Mouse (Mus musculus) liver, embryonic 14.5 days (tissue): Measurements from ENCODE around the gene Hoxb5. TPM values are rescaled to one million over a fixed set of nuclear protein-coding genes. Genes with fewer than 3 reads are reported as not detected.

Experiments used
- ATAC-seq: fragments of 200-750 bp; cut with Nextera tagmentation; 2 replicates; pipeline ENCODE4 v1.8.0; 2017; ENCODE audit warnings: moderate number of reproducible peaks, mild to moderate bottlenecking, moderate library complexity; ENCODE audit not compliant: insufficient read depth
- DNase-seq, 3 experiments: peaks; one replicate each; pipeline ENCODE4 v3.0.0-alpha.2; 2012 to 2013; ENCODE audit warnings: low read depth in 3 of 3, low spot score in 3 of 3
- H3K27ac ChIP-seq: fragments of 300-500 bp; sonication (generic); 2 replicates; pipeline ENCODE4 v1.5.1; 2014; ENCODE audit warnings: moderate library complexity, mild to moderate bottlenecking, control low read depth, inconsistent platforms
- H3K27me3 ChIP-seq: fragments of 300-500 bp; sonication (generic); 2 replicates; pipeline ENCODE4 v1.6.1; 2014; ENCODE audit warnings: mild to moderate bottlenecking, low read length, moderate library complexity; ENCODE audit not compliant: control insufficient read depth, insufficient read depth
- H3K36me3 ChIP-seq: fragments of 300-500 bp; sonication (generic); replicated peaks from 2 replicates; pipeline ENCODE4 v1.6.1; 2014; ENCODE audit warnings: low read depth; ENCODE audit not compliant: control insufficient read depth, insufficient read depth
- H3K4me1 ChIP-seq, 2 experiments: fragments of 200-500 bp in 1 of 2; fragments of 300-500 bp in 1 of 2; sonication (generic) in 1 of 2; replicated peaks; 2 replicates each; pipeline ENCODE4 v1.6.1; 2012 to 2014; ENCODE audit warnings: antibody characterized with exemption in 1 of 2, inconsistent platforms in 1 of 2, low read length in 1 of 2; ENCODE audit not compliant: control insufficient read depth in 2 of 2, insufficient read depth in 2 of 2
- H3K4me2 ChIP-seq: fragments of 300-500 bp; sonication (generic); 2 replicates; pipeline ENCODE4 v1.6.1; 2014; ENCODE audit warnings: low read depth, mild to moderate bottlenecking, control low read depth, moderate library complexity
- H3K4me3 ChIP-seq, 2 experiments: fragments of 200-500 bp in 1 of 2; fragments of 300-500 bp in 1 of 2; sonication (generic) in 1 of 2; 2 replicates each; pipeline ENCODE4 v1.5.1; 2012 to 2014; ENCODE audit warnings: low read depth in 2 of 2, low read length in 2 of 2, mild to moderate bottlenecking in 2 of 2, control low read depth in 1 of 2, inconsistent platforms in 1 of 2, moderate library complexity in 1 of 2; ENCODE audit not compliant: insufficient read depth in 1 of 2
- H3K9ac ChIP-seq: fragments of 300-500 bp; sonication (generic); replicated peaks from 2 replicates; pipeline ENCODE4 v1.6.1; 2014; ENCODE audit warnings: mild to moderate bottlenecking, control low read depth, moderate library complexity
- H3K9me3 ChIP-seq: fragments of 300-500 bp; sonication (generic); 2 replicates; pipeline ENCODE4 v1.6.1; 2016; ENCODE audit warnings: low read length, mixed read lengths; ENCODE audit not compliant: control insufficient read depth
- CTCF ChIP-seq: IDR thresholded peaks from 2 replicates; pipeline ENCODE4 v1.5.1; 2016; ENCODE audit warnings: antibody characterized with exemption, low read depth, control low read depth
- EP300 ChIP-seq: IDR thresholded peaks from 2 replicates; pipeline ENCODE4 v1.6.1; 2016; ENCODE audit warnings: antibody characterized with exemption, low read depth
- WGBS: fragments of 180-500 bp; shearing (Covaris S2); extraction: QIAGEN DNeasy Blood & Tissue Kit; methylation state at CpG from one replicate; pipeline ENCODE4 v1.1.7; 2014; ENCODE audit not compliant: insufficient replicate concordance; 5-methylcytosine and 5-hydroxymethylcytosine counted together
- polyA plus RNA-seq, 2 experiments: library from polyadenylated mRNA; depleted of rRNA in 1 of 2; stranded (reverse) in 1 of 2; unstranded in 1 of 2; fragments of >200 nt; fragmentation: Nextera tagmentation in 1 of 2; extraction: Ambion mirVana in 1 of 2; gene quantifications; 2 replicates each; pipeline versions ENCODE4 v1.2.1 to v1.2.3; 2012 to 2014

Gene Hoxb5
- polyA plus RNA-seq, 2 experiments: 0.06 to 0.23 TPM

DNA sequence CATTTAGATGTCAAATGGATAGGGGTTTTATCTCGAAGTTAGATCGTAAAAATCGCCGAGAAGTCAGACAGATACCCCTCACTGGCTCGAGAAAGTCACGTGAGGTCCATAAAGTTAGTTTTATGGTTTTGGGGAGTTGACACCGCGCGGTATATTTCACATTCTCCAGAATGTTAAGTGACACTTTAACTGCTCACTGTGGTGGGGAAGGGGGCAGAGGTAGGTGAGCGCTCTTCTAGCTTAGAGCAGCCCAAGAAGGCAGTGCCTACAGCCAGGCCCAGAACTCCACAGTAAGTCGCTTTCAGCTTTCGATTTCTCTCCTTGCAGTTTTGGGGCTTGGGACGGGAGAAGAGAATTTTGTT, 3.8 kb downstream of the Hoxb5 start:
- Histone ChIP-seq H3K4me1 (no peaks in the 10 kb centered on the region), H3K27ac (no peak overlapping the region), H3K9me3 (no peaks in the 10 kb centered on the region), H3K9ac (no peak overlapping the region), H3K27me3 (peaks cover 95% of the 10 kb centered on the region), H3K4me2 (no peak overlapping the region), H3K4me3 (no peak overlapping the region), H3K36me3 (no peaks in the 10 kb centered on the region)
- no peak for TF ChIP-seq CTCF
- no peak for TF ChIP-seq EP300
- ATAC-seq: no peak
- no peak for DNase-seq
- WGBS: 16% methylated on average over 13 of the region's 13 CpGs

DNA sequence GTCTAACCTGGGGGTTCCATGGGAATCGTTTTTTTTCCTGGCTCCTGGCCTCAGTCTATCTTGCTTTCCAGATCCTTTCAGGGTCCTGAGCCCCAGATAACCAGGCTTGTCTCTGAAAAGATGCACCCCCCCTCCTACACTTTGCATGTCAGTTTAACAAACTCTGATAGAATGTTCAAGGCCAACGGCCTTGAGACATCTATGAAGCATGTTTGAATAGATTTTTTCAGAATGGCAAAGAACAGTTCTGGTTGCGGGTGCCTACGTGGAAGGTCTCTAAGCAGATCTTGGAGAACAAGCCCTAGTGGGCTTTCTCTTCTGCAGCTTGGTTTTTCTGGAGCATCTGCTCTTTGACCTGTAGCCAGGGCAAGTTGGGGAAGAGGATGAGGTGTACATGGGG, 5.6 kb downstream of the Hoxb5 start:
- Histone ChIP-seq H3K4me2 (no peak overlapping the region), H3K36me3 (no peaks in the 10 kb centered on the region), H3K9ac (no peak overlapping the region), H3K4me1 (no peaks in the 10 kb centered on the region), H3K27ac (no peak overlapping the region), H3K27me3 (peaks cover 95% of the 10 kb centered on the region), H3K4me3 (no peak overlapping the region), H3K9me3 (no peaks in the 10 kb centered on the region)
- no peak for TF ChIP-seq CTCF
- no peak for TF ChIP-seq EP300
- DNase-seq: no peak
- 44% methylated on average over 4 of the region's 4 CpGs for WGBS
- no peak for ATAC-seq

DNA sequence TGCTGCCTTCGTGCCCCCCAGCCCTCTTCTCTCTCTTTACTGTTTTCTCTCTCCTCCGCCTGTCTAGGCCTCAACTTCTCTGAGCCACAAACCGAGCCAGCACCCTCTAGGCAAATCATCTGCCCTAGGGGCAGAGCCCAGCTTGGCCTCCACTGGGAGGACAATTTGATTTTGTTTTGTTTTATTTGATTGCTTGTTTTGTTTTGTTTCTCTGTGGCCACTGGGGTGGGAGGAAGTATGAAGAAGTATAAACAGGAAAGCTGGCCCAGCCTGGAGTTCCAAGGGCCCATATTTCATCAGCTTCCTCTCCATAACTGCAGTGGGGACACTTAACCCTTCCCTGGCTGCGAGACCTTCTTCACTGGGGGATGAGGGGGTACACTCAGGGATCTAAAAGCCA, 6.2 kb downstream of the Hoxb5 start:
- Histone ChIP-seq H3K9me3 (no peaks in the 10 kb centered on the region), H3K4me3 (no peak overlapping the region), H3K27me3 (peaks cover 95% of the 10 kb centered on the region), H3K4me2 (no peak overlapping the region), H3K27ac (no peak overlapping the region), H3K4me1 (no peaks in the 10 kb centered on the region), H3K9ac (no peak overlapping the region), H3K36me3 (no peaks in the 10 kb centered on the region)
- TF ChIP-seq EP300 (no peak), CTCF (no peak)
- DNase-seq (no peak), ATAC-seq (no peak)
- WGBS: 18% methylated on average over 4 of the region's 4 CpGs

DNA sequence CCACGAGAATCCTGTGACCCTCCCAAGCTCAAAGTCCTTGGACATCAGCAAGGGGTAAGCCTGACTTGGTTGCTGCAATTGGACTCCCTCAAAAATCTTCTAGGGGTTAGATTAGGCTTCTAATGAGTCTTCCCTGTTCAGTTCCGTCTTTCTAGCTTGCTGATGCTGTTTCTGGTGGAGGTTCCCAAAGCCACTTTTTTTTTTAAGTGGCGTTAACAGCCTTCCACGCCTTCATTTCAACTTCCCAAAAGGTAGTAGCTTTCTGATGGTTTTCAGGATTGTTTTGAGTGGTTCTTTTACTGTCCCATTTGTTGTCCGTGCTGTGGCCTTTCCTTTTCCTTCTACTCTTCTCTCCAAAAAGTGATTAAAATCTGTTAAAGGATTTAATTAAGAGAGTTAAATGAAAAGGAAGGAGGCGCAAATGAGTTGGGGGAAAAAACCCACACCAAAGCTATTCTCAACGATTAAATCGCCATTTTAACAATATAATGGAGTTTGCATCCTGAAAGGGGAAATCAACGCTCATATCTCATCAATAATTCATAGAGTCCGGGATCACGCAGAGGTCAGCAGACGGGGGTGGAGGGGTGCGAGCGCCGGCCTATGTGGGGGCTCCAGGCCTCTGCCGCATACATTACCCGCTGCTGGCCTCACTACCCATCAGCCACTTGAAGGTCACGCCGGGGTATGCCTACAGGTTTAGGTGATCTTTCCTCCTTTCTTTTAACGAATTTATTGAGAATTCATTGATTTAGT, 7.2 kb downstream of the Hoxb5 start:
- no peak for DNase-seq
- Histone ChIP-seq H3K36me3 (no peaks in the 10 kb centered on the region), H3K4me2 (no peak overlapping the region; the same call in 1 of the 2 replicates), H3K9me3 (no peaks in the 10 kb centered on the region), H3K4me3 (no peak overlapping the region), H3K4me1 (no peaks in the 10 kb centered on the region), H3K9ac (no peak overlapping the region), H3K27me3 (peaks cover 95% of the 10 kb centered on the region), H3K27ac (no peak overlapping the region)
- ATAC-seq: no peak
- TF ChIP-seq EP300: no peak
- no peak for TF ChIP-seq CTCF
- 24% methylated on average over 20 of the region's 20 CpGs for WGBS

DNA sequence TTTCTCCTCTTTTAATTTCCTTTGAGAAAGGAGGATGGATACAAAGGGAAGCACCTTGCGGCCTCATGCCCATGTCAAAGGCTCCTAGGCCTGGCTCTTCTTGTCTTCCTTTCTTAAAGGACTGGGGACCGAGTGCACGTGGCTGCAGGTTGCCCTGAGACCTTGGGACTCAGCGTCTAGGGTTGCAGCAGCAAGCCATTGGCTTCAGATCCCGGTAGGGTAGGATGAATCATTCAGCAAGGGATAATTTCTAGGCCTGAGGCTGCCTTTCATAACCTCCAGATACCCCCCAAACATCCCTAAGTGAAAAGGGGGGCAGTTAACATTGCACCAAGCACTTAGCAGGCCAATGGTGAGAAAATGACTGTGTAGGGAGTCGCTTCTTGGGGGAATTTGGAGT, 8.0 kb downstream of the Hoxb5 start:
- DNase-seq (no peak), ATAC-seq (no peak)
- peak overlapping the region; percentile 37 for H3K4me2 ChIP-seq
- TF ChIP-seq EP300: no peak
- no peak for TF ChIP-seq CTCF
- H3K4me3 ChIP-seq: peak overlapping the region in 1 of 2 experiments; percentile 26; a peak in 2 of 4 replicates
- H3K9ac ChIP-seq: no peak overlapping the region
- WGBS: 10% methylated on average over 6 of the region's 6 CpGs
- no peak overlapping the region for H3K27ac ChIP-seq
- H3K9me3 ChIP-seq: no peaks in the 10 kb centered on the region
- H3K27me3 ChIP-seq: peaks cover 95% of the 10 kb centered on the region
- no peaks in the 10 kb centered on the region for H3K36me3 ChIP-seq
- H3K4me1 ChIP-seq: no peaks in the 10 kb centered on the region
